Mouse (Mus musculus): ENCODE measurements at regions not wholly inside any gene's neighbourhood (a gene's known extent, or its start where the extent isn't known, plus 50 kb on each side); places are given as distances from the start of the nearest gene placed in this dataset.
A peak's percentile ranks its signal among the peaks of the same experiment; 100 is the strongest.

DNA sequence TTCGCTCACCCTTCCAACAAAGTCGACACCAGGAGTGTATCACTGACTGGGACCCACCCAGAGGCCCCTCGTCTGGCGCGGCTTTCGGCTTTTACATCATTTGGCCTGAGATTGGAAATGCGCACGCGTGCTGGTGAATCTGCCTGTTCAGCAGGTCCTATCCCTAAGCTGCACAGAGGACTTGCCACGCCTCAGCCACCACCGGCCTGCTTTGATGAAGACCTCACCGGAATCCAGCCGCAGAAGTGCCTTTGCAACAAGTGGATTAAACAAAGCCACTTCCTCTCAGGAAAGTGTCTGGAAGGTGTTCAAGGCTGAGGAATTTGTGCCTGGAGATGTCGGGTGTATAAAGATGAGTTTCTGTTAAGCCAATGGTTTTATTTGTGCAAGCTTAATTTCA is 143.3 kb upstream of the Zc3h12a start:
- DNase-seq (ENCODE audit: low spot score in 2 of 2): no peak

DNA sequence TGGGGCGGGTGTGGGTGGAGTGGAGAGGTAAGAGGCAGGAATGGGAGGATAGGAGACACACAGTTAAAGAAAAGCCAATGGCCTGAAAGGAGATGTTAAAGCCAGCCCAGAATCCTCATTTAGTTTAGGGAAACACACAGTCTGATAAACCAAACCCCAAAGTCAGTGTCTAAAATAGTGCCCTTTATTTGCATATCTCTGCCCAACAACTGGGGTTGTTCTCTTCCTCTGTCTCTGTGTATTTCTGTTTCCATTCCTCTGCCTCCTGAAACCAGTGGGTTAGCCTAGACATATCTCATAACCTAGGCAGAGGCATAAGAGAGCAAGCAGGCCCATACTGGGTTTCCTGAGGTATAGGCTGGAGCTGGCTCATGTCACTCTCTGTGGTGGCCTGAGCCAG is 138.6 kb upstream of the Zc3h12a start:
- no peak for DNase-seq (ENCODE audit: low spot score in 2 of 2)

DNA sequence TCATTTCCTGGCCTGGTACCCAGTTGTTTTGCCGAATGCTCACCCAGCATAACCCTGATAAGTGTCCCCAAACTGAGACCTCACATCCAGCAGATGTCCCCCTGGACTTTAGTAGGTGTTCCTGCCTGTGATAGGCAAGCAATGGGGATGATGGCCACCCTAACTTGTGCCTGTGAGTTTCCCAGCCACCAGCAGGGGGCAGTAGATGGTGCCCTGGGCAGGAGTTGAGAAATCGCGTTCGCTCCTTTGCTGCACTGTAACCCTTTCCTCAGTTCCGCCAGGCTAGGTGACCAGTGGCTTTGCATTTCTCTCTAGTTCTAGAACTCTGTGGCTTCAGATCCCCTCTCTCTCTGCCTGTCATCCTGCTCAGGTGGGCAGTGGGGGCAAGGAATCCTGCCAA is 137.9 kb upstream of the Zc3h12a start:
- DNase-seq (ENCODE audit: low spot score in 2 of 2): peak in 1 of 2 experiments; percentile 55

DNA sequence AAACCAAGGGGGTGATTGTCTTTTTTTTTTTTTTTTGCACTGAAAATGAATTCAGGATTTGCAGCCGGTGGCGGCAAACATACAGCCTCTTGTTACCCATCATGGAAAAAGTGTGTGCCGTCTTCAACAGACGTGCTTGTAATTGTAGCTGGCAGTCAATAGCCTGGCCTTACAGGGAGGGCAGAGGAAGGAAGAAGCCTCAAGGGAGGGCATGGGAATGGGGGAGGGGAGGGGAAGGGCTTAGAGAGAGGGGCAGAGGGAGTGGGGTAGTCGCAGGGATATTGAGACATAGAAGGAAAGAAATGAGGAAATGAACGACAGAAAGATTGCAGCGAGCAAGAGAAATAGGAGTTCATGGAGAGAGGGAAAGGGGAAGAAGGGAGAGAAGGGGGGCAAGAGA is 137.4 kb upstream of the Zc3h12a start:
- DNase-seq (ENCODE audit: low spot score in 2 of 2): no peak

DNA sequence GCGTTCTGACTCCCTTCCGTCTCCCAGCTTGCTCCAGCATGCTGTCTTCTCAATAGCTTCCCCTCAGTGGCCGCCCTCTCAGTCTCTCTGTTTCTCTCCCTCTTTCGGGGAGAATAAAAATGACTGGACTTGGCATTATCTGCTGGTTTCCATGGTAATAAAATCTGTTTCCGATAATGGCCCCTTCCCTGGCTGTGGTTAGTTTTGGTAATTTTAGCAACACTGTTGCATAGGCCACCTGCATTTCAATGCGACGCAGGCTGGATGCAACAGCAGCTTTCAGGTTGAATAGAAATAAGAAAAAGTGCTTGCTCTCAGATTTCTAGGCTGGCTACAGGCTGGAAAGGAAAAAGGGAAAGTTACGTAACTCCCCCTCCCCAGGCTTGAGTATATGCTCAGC is 133.9 kb upstream of the Zc3h12a start:
- DNase-seq (ENCODE audit: low spot score in 2 of 2): no peak

DNA sequence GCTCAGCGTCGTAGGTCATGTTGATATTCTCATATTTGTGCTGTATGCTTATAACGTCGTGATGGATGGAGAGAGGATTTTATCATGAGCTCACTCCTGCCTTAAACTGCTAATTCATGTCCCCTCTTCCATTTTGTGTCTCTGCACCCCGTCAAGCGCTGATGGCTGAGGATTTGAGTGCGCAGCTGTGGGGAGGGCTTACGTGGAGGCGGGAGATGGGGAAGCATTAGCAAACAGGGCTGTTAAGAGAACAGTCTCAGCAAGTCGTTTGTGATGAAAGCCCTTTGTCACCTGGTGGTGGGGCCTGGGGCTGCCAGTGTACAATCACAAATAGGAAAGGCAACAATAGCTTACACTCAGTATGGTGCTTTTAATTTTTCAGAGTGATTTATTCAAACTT is 131.7 kb upstream of the Zc3h12a start:
- DNase-seq (ENCODE audit: low spot score in 2 of 2): no peak

DNA sequence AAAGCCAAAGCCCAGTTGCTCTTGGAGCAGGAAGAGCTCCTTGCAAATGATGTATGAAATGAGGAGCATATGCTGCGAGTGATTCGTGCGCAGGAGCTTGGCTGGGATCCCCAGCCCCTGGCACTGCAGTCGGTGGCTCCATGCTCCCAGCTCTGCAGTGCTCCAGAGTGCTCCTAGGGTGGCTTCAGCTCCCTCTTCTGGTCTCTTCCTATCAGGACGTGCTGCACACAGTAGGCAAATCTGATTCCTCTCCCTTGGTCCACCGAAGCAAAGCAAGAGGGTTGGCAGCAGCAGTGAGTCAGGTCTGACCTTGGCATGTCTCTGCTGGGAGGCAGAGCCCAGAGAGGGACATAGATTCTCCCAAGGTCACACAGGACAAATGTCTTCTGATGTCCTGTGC is 130.3 kb upstream of the Zc3h12a start:
- DNase-seq (ENCODE audit: low spot score in 2 of 2): no peak

DNA sequence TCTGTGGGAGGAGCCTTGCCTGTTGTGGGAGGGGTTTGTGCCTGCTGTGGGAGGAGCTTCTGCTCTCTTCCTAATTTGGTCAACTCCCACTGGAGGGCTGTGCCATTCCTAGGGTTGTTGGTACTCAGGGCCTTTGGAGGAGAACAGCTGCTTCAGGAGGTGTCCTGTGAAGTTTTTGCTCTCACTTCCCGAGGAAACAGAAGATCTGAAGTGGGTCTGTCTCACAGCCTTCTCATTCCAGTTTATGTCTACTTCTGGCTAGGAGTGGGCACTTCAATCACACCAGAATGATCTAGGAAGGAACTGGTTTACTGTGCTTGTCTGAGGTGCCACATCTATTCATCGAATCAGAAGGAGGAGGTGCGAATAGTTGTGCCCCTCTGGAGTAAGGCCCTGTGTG is 125.5 kb upstream of the Zc3h12a start:
- no peak for DNase-seq (ENCODE audit: low spot score in 2 of 2)

DNA sequence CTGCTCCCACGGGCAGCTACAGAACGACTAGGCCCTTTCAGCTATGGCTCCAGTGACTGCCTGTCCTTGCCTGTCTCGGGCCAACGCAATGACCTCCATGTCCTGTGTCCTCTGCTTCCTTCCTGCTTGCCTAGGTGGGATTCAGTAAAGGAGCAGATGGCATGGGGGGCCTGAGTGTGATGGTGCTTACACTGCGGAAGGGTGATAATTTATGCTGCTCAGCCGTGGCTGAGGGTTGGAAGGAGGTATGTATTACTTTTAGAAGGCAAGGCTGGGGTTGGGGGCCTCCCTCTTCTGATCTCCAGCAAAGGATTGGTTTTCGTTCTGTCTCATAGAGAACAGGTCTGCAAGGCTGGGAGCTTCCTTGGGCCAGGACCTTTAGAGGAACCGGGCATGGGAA is 124.6 kb upstream of the Zc3h12a start:
- no peak for DNase-seq (ENCODE audit: low spot score in 2 of 2)

DNA sequence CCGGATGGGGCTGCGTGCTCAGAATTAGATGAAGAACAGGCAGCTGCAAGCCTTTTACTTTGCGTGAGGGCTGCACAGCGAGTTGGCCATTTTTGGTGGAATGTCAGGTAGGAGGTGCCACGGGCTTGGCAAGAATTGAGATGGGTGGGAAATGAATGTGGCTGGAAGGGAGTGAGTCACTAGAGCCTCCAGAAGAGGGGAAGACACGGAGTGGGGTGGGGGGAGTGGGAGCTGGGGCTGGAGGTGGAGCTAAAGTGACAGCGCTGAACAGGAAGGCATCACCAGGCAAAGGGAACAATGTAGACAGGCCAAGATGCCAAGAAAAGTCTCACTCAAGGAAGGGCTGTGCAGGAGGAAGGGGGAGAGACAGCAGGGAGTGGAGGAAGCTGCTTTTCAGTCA is 121.4 kb upstream of the Zc3h12a start:
- no peak for DNase-seq (ENCODE audit: low spot score in 2 of 2)

DNA sequence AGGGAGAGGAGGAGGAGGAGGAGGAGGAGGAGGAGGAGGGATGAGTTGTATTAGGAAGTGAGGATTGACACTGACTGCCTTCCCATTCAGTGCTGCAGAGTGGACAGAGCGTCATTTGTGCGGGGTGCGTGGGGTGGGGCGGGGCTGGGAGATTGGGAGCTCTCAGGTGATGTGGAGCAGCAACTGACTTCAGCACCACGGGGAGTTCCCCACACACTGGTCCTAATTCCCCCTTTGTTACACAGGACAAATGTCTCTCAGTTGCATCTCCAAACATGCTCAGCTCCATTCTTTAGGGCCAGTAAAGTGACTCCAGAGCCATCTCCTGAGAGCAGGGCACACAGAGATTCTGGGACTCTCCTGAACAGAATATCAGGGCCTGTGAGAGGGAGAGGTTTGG is 118.5 kb upstream of the Zc3h12a start:
- no peak for DNase-seq (ENCODE audit: low spot score in 2 of 2)

DNA sequence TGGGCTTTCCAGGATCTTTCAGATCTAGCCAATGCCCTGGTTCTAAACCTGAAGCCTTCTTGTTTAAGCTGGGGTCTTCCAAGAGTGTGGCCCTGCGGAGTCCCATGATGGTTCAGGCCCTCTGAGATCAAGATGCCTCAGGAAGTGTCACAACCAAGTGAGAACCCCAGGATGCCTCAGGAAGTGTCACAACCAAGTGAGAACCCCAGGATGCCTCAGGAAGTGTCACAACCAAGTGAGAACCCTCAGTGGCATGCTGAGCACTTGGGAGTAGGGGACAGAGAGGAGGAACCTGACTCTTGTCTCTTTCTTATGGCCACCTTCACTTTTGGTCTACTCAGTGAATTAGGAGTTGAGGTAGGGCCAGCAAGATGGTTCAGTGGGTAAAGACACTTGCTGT is 114.9 kb upstream of the Zc3h12a start:
- no peak for DNase-seq (ENCODE audit: low spot score in 2 of 2)

DNA sequence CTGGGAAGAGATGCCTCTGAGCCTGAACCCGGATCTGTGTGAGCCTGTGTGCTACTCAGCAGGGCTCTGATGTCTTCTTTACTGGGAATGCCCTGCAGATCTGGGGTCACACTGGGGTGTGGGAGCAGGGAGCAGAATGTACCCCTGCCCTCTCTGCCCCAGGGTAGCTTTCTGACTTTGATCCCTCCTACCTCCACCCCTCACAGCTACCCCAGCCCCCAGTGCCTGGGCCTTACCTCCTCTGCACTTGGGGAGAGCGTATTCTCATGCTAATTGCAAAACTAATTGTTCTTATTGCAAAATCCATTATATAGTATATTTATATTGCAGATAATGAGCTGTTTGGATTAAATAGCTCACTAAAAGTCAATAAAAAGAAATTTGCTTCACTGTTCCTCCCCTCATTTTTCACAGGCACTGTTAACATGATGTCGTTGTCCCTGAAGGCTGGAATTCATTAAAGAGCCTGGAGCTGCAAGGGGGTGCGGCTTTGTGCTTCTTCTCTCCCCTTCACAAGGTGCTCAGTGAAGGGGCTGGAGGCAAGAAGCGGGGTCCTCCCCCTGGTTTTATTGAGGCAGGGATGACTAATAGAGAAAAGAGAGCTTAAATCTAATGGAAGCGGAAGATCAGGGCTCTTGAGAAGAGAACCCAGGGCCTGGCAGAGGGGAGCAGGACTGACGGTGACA is 114.1 kb upstream of the Zc3h12a start:
- no peak for DNase-seq (ENCODE audit: low spot score in 2 of 2)

DNA sequence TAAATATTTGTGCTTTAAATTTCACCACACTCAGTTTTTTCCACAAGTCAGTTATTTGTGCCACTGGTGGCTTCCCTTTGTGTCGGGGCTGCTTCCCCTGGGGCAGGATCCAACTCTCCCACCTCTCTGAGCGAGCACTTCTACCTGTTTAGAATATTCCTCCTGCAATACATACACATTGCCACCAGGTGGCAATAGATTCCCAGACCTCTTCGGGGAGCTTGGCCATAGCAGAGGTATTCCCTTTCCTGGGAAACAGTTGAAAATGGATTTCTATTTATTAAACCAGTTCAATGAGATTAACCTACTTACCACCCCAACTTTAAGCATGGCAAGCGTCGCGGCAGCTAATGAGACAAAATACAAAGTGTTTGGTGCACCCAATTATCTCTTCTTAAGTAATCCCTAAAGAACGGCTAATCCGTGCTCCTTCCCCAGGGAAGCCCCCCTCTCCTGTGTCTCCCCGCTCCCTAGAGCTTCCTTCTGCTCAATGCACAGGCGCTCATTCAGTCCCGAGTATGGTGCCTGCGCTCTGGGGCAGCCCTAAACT is 104.1 kb upstream of the Zc3h12a start:
- peak in 1 of 2 experiments; percentile 55 for DNase-seq (ENCODE audit: low spot score in 2 of 2)

DNA sequence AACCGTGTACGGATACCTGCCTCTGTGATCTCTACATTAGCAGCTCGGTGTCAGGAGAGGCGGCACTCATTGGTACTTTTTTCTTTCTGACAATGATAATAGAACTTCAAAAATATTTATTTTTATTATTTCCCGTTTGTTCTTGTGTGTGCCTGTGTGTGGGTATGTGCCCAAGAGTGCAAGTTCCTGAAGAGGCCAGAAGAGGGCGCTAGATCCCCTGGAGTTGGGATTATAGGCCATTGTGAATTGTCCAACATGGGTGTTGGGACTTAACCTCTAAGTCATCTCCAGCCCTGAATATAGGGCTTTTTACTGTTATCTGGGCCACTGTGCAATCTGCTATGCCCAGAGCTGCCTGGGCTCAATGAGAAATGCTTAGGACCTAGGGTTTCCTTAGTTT is 99.6 kb upstream of the Zc3h12a start:
- no peak for DNase-seq (ENCODE audit: low spot score in 2 of 2)

DNA sequence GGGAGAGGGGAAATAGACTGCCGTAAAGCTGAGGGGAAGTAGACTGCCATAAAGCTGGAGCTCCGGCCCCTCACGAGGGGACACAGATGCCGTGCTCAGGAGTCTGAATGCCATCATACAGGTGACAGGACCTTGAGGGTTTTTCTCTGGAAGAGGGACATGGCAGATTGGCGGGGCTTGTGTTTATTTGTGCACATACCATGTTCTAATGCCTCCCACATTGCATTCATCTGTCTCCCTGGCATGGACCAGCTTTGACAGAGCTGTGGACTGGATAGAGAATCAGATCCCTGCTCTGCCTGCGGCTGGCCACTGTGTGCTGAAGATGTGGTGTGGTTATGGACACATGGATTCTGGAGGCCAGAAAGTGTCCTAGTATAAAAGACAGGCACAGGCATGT is 95.3 kb upstream of the Zc3h12a start:
- no peak for DNase-seq (ENCODE audit: low spot score in 2 of 2)

DNA sequence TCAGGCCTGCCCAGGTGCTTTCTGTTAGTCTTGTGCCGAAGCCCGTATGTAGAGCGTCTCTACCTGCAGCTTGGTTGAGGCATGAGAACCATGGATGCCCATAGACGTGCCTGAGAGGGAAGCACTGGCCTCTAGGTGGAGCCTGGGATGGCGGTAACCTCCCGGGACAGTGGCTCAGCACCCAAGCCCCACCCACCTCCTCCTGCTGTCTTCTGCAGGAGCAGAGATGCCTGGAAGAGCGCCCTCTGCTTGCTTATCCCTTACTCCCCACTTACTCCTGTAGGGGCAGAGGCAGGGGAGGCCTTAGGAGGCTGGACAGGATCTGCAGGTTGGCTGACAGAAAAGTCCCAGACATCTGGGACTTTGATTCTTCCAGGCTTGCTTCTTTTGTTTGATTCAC is 92.7 kb upstream of the Zc3h12a start:
- no peak for DNase-seq (ENCODE audit: low spot score in 2 of 2)

DNA sequence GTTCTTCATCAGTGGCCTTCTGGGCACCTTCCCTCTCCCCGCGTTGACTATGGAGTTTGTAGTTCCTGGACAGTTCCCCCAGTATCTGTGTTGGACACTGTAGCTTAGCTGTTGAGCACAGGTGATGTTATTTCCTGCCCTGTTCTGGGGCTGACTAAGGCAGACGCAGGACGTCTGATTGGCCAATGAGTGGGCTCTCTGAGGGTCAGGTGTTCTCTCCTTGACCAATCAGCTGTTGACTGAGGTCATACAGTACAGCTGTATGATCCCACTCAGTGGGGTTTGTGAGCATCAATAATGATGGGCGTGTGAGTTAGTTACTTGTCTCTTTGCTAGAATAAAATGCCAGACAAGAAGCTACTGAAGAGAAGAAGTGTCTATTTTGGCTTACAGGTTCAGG is 91.6 kb upstream of the Zc3h12a start:
- DNase-seq (ENCODE audit: low spot score in 2 of 2): no peak

DNA sequence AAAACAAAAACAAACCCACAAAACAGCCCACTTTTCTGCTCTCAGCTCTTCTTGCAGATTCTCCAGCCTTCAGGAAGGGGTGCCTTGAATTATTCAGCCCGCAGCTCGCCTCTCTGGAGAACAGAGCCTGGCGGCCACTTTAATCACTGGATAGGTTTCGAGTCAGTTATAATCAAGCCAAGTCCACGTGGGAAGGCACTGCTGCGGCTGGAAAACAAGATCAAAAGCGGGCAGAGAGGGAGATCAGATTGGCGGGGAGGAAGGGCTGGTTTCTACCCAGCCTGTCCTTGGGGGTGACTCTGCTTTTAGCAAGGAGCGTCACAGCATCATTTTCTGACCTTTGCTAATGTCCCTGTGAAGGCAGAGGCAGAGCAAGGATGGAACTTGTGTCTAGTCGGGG is 86.7 kb upstream of the Zc3h12a start:
- DNase-seq (ENCODE audit: low spot score in 2 of 2): no peak

DNA sequence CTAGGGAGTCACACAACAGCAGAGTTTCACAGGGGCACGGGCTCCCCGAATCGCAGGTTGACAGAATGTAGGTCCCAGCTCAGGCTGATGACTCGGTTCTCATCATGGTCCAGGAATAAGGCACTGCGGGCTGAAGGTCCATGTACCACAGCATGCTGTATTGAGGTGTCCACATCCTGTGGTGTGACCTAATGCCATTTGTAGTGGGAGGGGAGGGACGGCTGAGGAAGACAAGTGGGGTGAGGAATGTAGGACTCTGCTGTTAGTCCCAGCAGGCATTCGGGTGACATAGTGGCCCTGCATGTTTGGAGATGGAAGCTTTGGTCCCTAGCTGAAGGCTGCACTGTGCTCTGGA is 84.5 kb upstream of the Zc3h12a start:
- no peak for DNase-seq (ENCODE audit: low spot score in 2 of 2)

DNA sequence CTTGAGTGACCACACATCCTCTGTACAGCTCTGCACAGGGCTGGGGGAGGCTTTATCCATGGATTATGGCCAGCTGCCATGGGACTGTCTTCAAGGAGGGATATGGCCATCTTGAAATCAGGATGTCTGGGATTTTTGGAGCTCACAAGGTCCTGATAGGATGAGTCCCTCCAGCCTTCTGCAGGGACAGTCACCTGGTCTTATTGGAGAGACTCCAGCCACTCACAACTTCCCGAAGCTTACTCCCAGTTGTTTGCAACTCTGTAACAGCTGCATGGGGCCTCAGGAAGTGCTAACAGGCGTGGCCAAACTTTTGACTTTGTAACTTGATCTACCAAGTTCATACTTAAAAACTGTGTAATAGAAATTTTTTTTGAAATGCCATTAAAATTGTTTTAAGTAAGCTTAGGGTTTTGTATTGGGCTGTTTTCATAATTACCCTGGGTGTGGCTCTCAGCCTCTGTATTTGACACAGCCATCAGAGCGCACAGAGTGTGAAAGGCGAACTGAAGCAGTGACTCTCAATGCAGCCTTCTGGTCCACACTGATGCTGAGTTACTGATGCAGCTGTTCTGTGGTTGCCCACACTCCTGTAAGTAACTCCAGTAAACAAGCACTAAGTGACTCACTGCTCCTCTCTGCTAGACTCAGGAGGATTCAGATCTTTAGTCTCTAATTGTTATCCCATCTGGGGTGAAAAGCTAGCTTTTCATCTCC is 84.0 kb upstream of the Zc3h12a start:
- DNase-seq (ENCODE audit: low spot score in 2 of 2): no peak

DNA sequence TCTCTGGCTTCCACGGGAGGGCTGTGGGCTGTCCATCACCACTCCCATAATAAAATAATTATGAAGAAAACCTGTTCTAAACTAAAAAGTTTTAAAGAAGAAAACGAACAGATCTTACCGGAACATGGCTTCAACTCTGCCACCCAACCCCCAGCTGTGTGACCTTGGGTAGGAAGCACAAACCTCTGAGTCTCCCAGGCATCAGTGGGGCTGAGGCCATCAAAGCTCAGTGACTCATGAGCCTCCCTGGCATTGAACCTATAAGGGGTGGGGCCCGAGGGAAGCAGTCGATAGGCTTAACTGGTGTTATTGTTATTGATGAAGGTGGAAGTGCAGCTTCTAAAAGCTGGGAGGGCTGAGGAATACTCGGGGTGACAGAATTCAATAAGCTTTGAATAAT is 83.1 kb upstream of the Zc3h12a start:
- DNase-seq (ENCODE audit: low spot score in 2 of 2): no peak

DNA sequence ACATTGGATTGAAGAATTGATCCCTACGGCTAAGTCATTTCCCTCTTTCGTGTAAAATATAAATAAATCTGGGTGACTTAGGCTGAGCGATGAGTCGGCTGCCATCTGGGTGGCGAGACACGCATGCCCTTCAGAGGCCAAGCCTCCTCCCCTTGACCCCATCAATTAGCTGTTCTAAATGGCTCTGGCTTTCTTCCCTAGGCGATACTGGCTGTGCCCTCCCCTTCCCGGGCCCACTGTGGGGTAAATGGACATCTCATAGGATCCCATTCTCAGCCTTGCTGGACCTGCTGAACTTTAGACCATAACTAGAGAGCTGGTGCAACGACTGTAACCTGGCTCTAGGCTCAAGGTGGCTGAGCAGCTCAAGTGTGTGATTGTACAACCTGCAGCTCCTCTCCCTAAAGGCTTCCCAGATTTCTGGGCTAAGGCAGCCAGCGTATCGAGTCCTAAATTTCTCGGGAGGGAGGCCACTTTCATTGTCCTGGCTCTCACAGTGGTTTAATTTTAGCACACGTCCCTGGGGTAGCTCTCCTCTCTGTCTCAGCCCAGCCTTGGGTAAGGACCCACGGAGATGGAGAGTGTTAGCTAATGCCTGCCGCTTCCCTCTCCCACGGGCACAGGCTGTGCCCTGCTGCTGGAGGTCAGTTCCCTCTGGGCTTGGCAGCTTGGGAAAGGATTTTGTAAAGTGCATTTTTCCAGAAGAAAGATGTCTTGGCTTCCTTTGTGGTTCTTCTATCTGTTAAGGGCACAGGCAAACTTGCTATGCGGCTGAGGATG is 80.7 kb upstream of the Zc3h12a start:
- DNase-seq (ENCODE audit: low spot score in 2 of 2): no peak
